Mouse (Mus musculus): ENCODE data around the gene Ptprn. TPM values are rescaled to one million over a fixed set of nuclear protein-coding genes. Genes with fewer than 3 reads are reported as not detected.

Ptprn gene
- 100 to 1,000 TPM; 480 to 486 TPM for total RNA-seq (2021)
- long read RNA-seq, experiment 1, transcript Ptprn-201 (23 exons, 3,554 nt), result major isoform, 190 of 611 reads
- long read RNA-seq, experiment 1, partial matches to known transcripts, result 333 of 611 reads
- long read RNA-seq, experiment 1, other reads (novel, unspliced or antisense), result 88 of 611 reads
- long read RNA-seq, experiment 2, transcript Ptprn-201 (23 exons, 3,554 nt), result major isoform, 140 of 410 reads
- long read RNA-seq, experiment 2, partial matches to known transcripts, result 222 of 410 reads
- long read RNA-seq, experiment 2, other reads (novel, unspliced or antisense), result 48 of 410 reads

DNA sequence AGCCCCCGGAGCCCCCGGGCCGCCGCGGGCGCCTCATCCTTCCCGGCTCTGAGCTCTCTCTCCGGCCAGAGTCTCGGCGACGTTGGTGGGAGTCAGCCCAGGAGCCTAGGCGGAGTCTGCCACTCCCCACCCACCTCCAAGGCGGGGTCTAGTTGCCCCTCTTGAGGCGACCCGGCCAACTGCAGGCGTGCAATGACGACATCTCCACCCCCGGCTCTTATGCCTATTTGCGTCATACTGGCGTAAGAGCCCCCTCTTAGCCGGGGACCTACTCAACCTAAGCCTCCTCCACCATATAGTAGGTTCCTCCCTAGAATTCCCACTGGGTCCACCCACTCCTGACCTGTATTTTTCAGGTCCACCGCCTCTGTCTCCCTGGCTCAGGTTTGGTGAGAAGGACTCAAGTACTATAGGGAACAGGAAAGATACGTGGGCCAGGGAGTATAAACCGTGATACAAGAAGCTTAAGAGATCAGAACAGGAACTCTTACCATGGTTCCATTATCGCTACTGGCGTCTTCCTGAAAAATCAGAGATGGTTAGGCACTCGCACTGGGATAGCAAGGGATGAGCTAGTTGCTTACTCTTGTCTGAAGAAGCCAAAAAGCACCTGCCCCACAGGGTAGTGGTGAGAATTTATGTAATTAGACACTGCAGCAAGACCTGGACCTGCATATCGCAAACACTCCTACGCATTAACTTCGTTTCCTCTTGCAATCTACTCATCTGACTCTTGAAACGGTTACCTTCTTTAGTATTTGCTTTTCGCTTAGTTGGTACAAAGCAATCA is at the start of gene Ptprn:
Gene Ptprn, minus strand, starts transcription at position 412 of the 790 bp plus-strand sequence.
- DNase-seq (ENCODE audit: low spot score in 2 of 2), result peak; percentile 79 to 84

DNA sequence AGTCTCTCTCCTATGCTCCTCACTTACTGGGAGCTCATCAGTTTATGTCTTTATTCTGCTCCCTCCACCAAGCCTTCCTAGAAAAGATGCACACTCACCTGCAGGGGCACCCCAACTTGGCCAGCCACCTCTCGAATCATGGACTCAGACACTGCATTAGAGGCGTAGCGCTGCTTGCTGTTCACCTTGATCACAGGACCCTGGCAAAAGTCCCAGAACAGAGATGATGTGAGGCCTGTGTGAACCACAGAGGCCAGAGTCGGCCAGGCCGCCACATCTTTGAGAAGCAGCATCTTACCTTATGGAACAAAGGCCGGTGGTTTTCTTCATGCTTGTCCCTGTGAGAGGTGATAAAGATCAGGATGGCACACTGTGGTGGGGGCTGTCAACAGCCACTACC is 47.4 kb upstream of the Ptprn start:
- no peak for DNase-seq (ENCODE audit: low spot score in 2 of 2)

DNA sequence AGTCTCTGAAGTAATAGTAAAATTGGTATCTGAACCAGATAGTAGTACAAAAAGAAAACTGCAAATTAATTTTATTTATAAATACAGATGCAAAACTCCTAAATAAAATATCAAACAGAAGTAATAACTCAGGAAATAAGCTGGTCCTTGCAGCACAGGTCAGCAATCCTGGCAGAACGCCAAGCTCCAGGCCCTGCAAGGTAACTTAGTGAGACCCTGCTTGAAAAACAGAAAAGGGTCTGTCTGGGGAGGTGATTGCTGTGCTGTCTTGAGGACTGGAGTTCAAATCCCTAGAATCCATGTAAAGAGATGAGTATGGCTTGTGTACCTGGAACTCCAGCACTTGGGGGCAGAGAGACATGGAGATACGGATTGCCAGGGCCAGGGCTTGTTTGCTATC is 40.4 kb upstream of the Ptprn start:
- DNase-seq (ENCODE audit: low spot score in 2 of 2), result no peak

DNA sequence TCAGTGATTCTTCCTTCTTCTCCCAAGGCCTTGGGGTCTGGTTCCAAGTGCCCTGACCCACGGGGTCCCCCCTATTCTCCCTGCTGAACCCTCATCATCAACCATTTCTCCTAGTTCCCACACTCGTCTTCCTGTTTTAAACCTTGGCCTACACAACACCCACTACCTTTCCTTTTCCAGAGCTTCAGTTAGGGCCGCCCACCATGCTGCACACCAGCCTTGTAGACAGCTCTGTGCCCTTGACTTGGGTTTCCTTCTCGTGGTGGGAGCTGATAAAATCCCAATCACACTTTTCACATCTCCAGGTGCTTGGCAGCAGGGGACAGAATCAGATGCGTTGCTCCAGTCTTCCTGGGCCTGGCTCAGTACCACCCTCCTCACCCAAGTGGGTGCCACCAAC is 30.0 kb upstream of the Ptprn start:
- DNase-seq (ENCODE audit: low spot score in 2 of 2), result peak in 1 of 2 experiments; percentile 51

DNA sequence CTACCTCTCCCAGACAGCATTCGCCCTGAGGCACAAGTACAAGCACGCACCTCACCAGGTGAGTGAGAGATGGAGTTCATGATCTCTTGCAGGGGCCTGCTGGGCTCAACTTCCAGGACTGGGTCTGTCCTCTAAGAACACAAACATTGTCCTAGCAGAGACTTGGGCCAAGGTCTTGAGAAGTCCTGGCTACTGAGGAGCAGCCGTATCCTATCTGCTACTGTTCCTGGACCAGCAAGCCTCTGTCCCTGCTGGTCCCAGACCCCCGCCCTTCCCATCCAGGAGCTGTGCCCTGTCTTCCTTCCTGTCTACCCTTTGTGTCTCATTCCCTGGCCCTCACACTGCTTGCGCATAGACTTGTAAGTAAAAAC is 29.0 kb upstream of the Ptprn start:
- no peak for DNase-seq (ENCODE audit: low spot score in 2 of 2)

DNA sequence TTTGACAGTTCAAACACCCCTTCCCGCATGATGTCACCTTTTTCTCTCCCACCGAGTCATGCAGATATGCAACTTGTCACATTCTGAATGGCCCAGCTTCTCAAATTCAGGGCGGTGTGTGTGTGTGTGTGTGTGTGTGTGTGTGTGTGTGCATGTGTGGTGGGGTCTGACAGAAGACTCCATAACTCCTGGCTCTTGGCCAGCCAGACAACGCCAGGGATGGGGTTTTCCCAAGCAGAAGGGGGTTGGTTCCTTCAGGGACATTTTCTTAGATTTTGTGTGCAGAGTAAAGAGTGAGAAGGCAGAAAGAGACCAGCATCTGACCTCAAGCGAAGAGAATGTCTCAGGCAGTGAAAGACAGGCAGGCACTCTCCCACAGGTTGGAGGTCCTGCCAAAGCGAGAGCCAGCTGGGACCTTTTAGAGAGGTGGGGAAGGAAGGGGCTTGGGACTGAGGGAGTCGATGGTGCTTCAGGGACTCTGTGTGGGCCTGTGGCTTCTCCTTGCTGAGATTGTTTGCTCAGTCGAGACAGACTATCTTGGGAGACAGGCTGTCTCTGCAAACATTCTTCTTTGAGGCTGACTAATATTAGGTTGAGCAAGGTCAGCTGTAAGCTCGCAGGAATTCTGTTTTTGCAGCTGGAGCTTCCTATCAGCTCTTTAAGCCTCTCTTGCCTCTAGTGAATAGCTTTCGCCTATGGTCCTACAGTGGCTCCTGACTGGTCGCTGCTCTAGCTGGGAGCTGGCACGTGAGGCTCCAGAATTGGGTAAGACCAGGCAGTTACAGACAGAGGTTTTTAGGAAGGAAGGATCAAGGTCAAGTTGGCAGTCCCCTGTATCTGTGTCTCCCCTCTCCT is 28.4 kb upstream of the Ptprn start:
- no peak for DNase-seq (ENCODE audit: low spot score in 2 of 2)

DNA sequence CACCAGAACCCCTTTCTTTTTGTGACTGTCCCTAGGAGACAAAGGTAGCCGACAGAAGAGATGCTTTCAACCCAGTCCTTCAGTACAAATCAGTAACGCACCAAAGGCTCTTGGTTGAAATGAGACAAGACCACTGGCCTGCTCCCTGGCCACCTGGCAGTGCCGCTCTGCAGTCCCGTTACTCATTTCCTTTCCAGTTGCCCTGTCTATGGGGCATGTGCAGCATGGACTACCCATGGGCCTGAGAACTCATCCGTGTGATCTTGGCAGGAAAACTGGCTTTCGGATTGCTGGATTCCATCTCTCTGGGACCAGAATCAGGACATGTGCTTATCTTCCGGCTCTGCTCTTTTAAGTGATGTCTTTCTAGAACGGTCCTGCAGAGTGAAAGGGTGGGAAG is 27.0 kb upstream of the Ptprn start:
- no peak for DNase-seq (ENCODE audit: low spot score in 2 of 2)

DNA sequence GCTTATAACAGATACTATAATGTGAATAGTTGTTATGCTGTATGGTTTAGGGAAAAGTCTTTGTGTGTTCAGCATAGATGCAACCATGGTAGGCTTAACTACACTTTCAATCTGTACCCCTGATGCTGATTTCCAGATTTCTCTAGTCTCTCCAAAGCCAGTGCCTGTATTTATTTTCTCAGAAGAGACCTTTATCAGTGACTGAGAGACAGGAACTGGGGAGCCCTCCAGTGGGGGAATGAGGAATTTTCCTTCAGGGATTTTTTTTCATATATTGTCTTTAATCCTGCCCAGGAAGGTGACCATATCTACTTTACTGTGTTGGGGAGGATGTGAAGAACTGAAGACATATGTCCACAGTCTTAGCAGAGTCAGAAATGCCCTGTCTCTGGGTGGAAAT is 26.3 kb upstream of the Ptprn start:
- DNase-seq (ENCODE audit: low spot score in 2 of 2), result peak; percentile 61 to 76

DNA sequence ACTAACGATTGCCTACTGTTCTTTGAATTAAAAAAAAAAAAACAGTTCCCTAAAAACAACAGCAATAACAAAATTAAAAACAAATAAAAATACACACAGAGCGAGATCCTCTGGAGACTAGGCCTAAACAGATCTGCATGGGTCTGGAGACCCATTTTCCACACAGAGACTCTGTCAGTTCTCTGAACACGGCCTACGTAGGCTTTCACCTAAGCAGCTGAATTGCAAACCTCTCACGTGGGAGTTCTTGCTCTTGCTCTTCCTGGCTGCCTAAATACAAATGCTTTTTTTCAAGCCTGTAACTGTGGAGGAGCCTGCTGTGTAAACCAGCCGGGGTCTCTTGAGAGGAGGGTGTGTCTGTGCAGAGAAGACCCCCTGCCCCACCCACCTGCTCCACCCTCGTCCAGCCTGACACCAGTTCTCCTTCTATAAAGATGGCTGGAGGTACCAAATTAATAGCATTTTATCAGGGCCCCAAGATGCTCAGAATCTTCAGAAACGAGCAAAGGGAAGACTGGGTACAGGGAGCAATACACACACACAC is 25.7 kb upstream of the Ptprn start:
- DNase-seq (ENCODE audit: low spot score in 2 of 2), result no peak

DNA sequence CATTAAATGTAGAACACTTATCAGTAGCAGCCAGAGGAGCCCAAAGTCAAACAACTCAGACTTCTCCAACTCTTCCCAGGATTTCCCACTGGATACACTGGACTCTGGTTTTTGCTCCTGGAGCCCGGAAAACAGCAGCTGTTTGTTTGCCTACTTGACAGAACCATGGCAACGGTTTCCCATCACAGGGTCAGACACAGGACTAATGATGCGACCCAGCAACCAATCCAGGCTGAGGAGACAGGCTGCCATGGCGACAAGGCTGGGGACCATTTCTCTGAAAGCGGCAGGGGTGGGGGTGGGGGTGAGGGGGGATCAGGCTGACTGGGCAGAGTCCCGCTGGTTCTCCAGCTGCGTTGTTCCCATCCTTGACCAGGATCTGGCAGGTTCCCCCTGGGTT is 25.1 kb upstream of the Ptprn start:
- DNase-seq (ENCODE audit: low spot score in 2 of 2), result no peak

DNA sequence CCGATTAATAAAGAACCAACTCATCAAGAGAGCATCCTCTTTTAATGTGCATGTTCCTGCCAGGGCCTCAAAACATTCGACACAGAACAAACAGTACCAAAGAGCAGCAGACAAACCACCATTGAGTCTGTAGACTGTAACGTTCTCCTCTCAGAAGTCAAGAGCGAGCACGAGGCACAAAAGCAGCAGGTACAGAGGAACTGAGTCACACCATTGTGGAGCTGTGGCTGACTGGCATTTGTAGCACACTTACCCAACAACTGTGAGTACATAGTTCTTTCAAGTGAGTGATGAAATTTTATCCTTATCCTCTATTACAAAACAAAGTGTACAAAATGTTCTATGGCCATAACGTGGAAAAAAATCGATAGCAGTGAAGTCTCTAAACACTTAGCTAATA is 20.6 kb upstream of the Ptprn start:
- DNase-seq (ENCODE audit: low spot score in 2 of 2), result no peak

DNA sequence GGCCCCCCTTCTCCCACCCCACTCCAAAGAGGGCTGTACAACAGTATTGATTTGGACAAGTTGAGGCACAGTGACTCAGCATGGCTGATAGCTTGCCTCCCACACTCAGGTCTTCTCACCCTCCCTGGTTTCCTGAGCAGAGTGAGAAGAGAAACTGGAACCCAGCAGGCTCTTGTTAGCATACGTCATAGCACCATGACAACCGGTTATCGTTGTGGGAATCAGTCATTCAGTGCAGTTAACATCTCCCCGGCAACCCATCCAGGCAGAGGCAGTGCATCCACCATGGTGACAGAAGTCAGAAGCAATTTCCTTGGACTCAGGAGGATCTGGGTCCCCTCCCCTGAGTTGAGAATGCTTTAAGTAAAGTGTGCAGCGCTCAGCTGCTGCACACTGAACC is 18.7 kb upstream of the Ptprn start:
- DNase-seq (ENCODE audit: low spot score in 2 of 2), result no peak

DNA sequence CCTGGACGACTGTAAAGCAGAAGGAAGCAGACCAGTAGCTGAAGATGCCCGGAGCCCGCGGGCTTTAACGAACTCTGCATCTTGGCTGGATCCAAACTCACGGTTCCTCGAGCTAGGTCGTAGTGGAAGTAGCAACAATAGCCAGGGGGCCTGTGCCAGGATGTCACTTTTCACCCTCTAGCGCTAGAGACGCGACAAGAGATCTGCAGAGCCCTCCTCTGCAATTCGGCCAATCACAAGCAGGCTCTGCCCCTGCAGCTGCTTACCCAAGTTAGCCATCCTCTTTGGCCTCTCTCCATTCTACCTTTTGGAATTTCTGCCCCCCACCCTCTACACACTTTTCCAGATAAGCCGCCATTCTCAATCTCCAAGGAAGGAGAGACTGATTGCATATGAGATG is 13.9 kb upstream of the Ptprn start, which contains the start of gene Resp18:
Gene Resp18, minus strand, starts transcription at position 188 of the 400 bp plus-strand sequence.
- DNase-seq (ENCODE audit: low spot score in 2 of 2), result no peak

DNA sequence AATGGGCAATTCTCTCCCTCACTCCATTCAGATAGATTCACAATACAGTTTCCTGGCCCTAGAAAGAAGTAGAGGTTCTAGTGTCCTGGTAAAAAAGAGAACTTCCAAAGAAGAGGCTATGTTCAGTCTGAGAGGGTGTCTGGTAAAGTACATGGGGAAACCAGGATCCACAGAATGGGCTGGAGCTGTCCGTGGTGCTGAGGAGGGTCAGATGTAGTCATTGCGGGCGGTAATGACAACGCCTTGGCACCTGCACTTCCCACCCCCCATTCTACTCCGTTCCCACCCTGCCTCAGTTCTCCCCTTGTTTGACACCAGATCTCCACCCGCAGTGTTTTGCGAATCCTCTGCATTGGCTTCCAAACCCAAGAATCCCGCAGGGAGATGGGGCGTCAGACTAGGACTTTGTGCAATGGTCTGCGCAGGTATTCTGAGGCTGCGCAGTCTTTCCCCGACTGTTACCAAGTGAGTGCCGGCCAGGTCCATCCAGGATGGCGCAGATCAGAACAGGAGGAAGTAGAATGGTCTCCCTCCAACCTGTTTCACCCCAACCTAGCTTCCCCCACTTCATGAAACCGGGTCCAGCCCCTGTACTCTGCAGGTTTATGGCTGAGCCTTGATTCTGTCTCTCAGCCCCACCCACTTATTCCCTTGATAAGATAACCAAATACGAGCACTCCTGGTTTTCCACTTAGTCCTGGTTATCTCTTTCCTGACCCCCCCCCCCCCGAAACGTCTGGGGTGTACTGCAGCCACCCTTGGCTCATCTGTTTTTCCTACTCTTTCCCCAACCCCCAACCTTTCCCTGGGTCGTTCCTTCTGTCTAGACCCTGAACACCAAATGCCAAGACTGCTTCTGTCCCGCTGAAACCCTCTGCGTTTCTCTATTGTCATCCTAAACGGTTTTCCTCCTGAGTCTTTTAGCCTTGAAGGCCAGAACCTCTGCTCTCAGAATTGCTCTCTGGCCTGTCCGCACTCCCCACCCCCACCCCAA is 13.2 kb upstream of the Ptprn start:
- DNase-seq (ENCODE audit: low spot score in 2 of 2), result no peak

DNA sequence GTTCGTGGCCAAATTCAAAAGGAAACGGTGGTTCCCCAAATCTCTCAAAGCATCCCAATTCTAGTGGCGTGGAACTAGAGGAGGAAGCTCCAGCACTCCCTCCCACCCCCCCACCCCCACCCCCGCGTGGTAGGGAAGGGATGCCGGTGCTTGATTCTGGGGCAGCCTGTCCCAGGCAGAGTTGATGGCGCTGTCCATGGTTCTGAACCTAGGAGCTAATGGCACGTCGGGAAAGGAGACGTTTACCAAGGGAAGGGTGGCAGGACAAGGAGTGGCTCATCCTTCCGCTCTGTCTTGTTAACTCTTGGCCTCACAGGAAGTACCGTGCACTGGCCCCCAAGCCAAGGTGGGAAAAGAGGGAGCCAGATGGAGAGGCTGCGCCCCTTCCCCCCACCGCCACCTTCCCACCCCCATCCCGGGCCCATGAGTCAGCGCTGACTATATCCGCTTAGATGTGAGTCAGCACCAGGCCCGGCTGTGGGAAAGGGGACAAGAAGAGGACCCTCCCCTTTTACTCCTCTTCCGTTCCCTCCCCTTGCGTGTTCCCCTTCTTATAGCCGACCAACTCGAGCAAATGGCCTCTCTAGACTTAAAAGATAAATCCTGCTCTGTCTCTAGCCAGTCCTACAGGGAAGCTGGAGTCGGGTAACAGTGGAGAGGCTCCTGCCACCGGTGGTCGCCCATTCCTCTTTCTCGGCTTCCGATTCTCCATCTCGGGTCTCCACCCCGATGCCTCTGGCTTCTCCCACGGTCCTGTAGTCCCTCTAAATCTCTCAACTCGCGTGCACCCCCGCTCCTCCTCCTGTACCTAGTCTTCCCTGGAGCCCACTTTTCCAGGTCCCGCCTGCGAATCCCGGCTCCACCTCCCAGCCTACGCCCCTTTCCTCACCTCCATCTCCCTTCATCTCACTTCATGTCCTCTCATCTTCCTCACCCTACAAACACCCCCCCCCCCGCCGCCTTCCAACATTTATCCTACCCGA is 1.0 kb downstream of the Ptprn start:
- peak; percentile 65 to 69 for DNase-seq (ENCODE audit: low spot score in 2 of 2)

DNA sequence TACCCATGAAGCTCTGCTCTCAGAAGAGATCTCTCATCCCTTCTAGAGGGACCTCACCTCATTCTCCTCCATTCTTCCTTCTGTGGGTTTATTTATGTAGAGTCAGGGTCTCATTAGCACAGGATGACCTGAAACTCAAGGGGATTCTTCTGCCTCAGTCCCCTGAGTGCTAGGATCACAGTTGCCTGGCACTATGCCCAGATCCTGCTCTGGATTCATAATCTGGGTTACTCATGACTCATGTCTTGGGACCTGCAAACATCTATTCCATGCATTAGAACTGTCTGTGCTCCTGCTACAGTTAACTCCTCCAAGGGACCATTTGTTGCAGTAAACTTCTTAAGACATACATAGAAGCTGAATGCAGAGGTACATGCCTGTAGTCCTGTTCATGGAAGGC is 3.0 kb downstream of the Ptprn start:
- peak in 1 of 2 experiments; percentile 46 for DNase-seq (ENCODE audit: low spot score in 2 of 2)

DNA sequence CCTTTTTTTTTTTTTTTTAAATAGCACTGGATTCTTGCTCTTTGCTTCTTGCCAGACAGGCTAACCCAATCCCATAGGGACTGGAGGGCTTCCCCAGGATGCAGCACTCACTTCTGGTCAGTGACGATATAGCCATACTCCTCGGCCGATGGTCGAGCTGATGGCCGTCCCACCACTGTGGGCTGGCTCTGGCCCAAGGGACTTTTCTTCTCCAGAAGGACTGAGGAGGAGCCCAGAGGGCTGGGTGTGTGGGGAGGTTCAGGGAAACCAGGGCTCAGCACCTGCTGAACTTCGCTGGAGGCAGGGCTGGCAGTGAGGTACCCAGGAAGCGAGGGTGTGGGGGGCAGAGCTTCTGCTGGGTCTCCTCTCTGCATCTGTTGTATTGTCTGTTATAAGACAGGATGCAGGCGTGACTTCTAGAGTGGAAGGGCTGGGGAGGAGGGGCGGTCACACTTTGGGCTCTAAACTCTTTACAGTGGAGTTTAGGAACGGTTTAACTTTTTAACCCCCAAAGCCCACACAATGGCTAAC is 8.7 kb downstream of the Ptprn start:
- DNase-seq (ENCODE audit: low spot score in 2 of 2), result no peak

DNA sequence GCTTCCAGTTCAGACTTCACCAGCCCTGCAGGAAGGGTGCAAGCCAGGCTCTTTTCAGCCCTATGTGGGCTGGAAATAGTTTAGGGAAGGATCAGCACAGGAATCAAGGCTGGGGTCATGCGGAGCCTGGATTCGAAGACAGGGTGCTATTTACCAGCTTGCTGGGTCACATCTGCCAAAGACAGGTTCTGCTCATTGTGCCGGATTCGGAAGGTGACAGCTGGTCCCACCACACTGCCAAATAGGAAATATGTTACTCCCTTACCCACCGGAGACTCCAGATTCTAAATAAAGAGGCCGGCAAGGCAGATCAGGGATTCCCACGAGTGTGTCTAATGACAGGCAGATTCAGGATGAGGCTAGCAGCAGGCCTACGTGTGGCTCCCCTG is 9.7 kb downstream of the Ptprn start:
- no peak for DNase-seq (ENCODE audit: low spot score in 2 of 2)
